Mouse (Mus musculus): ENCODE data around the gene Taco1. TPM values are rescaled to one million over a fixed set of nuclear protein-coding genes. Genes with fewer than 3 reads are reported as not detected.

Gene Taco1
- polyA plus RNA-seq, 2 experiments from 2014 or later: 11.8 to 13.2 TPM

DNA sequence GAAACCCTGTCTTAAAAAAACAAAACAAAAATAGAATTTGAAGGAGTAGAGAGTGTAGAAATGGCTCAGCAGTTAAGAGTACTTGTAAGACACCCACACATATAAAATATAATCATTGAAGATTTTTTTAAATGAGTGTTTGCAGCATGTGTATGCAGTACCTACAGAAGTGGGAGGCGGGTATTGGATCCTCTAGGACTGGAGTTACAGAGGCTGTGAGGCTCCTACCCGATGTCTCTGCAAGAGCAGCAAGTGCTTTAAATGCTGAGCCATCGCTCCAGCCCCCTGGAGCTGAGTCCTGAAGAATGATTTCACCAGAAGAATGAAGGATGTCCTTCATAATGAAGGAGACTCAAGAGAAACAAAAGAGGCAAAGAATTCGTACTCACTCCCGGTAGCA, 2.1 kb upstream of the Taco1 start:
- no peak for ATAC-seq

- peak; percentile 8 for ATAC-seq
Observed at GRCm38 (mm10) chr11:106065073-106065922, 563 bp upstream of the Taco1 start.

- peak; percentile 8 for ATAC-seq
Observed at GRCm38 (mm10) chr11:106066616-106067015, 755 bp downstream of the Taco1 start.

- no peak for ATAC-seq
Observed at GRCm38 (mm10) chr11:106073774-106074173, 7.9 kb downstream of the Taco1 start.

DNA sequence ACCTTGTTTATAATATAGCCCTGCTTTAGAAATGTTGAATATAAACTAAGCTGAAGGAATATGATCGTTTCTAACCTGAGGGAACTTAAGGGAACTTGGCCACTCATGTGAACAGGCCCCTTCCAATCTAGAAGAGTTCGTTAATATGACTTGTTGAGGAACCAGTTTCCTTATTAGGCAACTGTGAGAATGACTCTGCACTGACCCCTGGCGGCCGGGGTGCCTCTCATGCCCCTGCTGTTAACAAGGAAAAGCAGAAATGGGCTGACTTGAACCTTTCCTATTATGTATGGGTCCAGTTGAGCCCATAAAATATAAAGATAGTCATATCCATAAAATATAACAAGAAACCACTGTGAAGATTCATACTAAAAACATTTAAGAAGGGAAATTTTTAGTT, 10.5 kb downstream of the Taco1 start:
- ATAC-seq: peak; percentile 63

GRCm38 (mm10) chr11:106083708-106084701, 18.1 kb downstream of the Taco1 start, which contains the start of gene Map3k3:
TSS of gene Map3k3 (plus strand) at chr11:106084613.
- ATAC-seq: peak; percentile 93

GRCm38 (mm10) chr11:106084911-106085561, 19.2 kb downstream of the Taco1 start:
- ATAC-seq: peak; percentile 16

GRCm38 (mm10) chr11:106098223-106098622, 32.4 kb downstream of the Taco1 start:
- ATAC-seq: no peak

- no peak for ATAC-seq
Observed at GRCm38 (mm10) chr11:106102866-106103265, 37.0 kb downstream of the Taco1 start.

GRCm38 (mm10) chr11:106106047-106106587, 40.3 kb downstream of the Taco1 start:
- no peak for ATAC-seq

DNA sequence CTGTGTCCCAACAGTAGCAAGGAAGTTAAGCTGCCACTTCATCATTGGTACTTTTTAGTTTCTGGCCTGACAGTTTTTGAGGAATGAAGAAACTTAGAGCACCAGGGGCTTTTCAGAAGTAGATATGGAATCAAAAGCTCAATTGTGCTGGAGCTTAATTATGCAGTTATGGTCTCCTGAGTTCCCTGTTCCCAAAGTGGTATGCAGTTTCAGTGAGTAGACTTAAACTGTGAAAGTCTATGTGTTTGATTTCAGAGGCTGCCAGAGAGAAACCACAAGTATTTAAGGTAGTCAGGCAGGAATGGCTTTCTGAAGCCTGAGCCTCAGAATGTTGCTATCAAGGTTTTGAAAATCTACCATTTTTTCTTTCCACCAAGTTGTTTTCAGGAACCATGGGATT, 45.8 kb downstream of the Taco1 start:
- no peak for ATAC-seq

- ATAC-seq: no peak
Observed at GRCm38 (mm10) chr11:106122221-106122620, 56.4 kb downstream of the Taco1 start.

- ATAC-seq: peak; percentile 72
Observed at GRCm38 (mm10) chr11:106122736-106123135, 56.9 kb downstream of the Taco1 start.

Other genes with a start within 250 kb of the Taco1 start
- 1 to 10 TPM in 1 of 2 experiments, under 1 TPM in 1; 0.63 to 1.4 TPM for gene Cyb561, start 112.7 kb upstream of the Taco1 start, polyA plus RNA-seq (2017; shearing (Covaris generic))
- gene Ace, start 98.1 kb upstream of the Taco1 start, polyA plus RNA-seq (2017; shearing (Covaris generic)): under 1 TPM in 1 of 2 experiments, not detected in 1; 0.11 TPM
- not detected for gene Ace3, start 71.4 kb upstream of the Taco1 start, polyA plus RNA-seq (2017; shearing (Covaris generic))
- gene Kcnh6, start 57.9 kb upstream of the Taco1 start, polyA plus RNA-seq (2017; shearing (Covaris generic)): not detected
- gene Dcaf7, start 29.2 kb upstream of the Taco1 start, polyA plus RNA-seq (2017; shearing (Covaris generic)): 10 to 100 TPM; 22.9 to 23.3 TPM
- gene Map3k3, start 18.6 kb downstream of the Taco1 start, polyA plus RNA-seq (2017; shearing (Covaris generic)): 10 to 100 TPM; 14.8 to 21.2 TPM
- not detected for gene Gm10840, start 94.8 kb downstream of the Taco1 start, polyA plus RNA-seq (2017; shearing (Covaris generic))
- 100 to 1,000 TPM; 633 to 743 TPM for gene Limd2, start 94.8 kb downstream of the Taco1 start, polyA plus RNA-seq (2017; shearing (Covaris generic))
- 10 to 100 TPM; 30.1 to 33.5 TPM for gene Strada, start 136.1 kb downstream of the Taco1 start, polyA plus RNA-seq (2017; shearing (Covaris generic))
- 10 to 100 TPM; 65.0 to 74.5 TPM for gene Ccdc47, start 150.3 kb downstream of the Taco1 start, polyA plus RNA-seq (2017; shearing (Covaris generic))
- 10 to 100 TPM; 59.1 to 71.5 TPM for gene Ddx42, start 150.9 kb downstream of the Taco1 start, polyA plus RNA-seq (2017; shearing (Covaris generic))
- 10 to 100 TPM; 43.4 to 53.4 TPM for gene Ftsj3, start 190.0 kb downstream of the Taco1 start, polyA plus RNA-seq (2017; shearing (Covaris generic))
- gene Psmc5, start 190.1 kb downstream of the Taco1 start, polyA plus RNA-seq (2017; shearing (Covaris generic)): 100 to 1,000 TPM; 140 to 180 TPM
- 10 to 100 TPM; 17.6 to 23.2 TPM for gene Smarcd2, start 206.9 kb downstream of the Taco1 start, polyA plus RNA-seq (2017; shearing (Covaris generic))
- gene Tcam1, start 210.6 kb downstream of the Taco1 start, polyA plus RNA-seq (2017; shearing (Covaris generic)): under 1 TPM; 0.12 to 0.43 TPM
- gene Gh, start 235.8 kb downstream of the Taco1 start, polyA plus RNA-seq (2017; shearing (Covaris generic)): not detected
- 10 to 100 TPM; 48.0 to 77.5 TPM for gene Cd79b, start 248.7 kb downstream of the Taco1 start, polyA plus RNA-seq (2017; shearing (Covaris generic))